Mouse (Mus musculus): ENCODE data around the gene Ttc6. TPM values are rescaled to one million over a fixed set of nuclear protein-coding genes. Genes with fewer than 3 reads are reported as not detected.

Ttc6 gene
- polyA plus RNA-seq, 1 experiment: 0.35 TPM

- peak overlapping the region; percentile 22 for H3K4me3 ChIP-seq (ENCODE audit: insufficient read depth, low read length)
- TF ChIP-seq POLR2A (IDR thresholded peaks at IDR 0.05; ENCODE audit: low read depth, low read length) (no peak), CTCF (IDR thresholded peaks at IDR 0.05; ENCODE audit: borderline replicate concordance, insufficient read depth, low read length) (no peak)
- no peaks in the 10 kb centered on the region for H3K4me1 ChIP-seq (ENCODE audit: control insufficient read depth, insufficient read depth, low read length)
- no peak overlapping the region for H3K27ac ChIP-seq (ENCODE audit: insufficient read depth, low read length)
Measured at GRCm38 (mm10) chr12:57545371-57546241, 18.3 kb upstream of the Ttc6 start.

- Histone ChIP-seq H3K4me1 (ENCODE audit: control insufficient read depth, insufficient read depth, low read length) (no peaks in the 10 kb centered on the region), H3K27ac (ENCODE audit: insufficient read depth, low read length) (no peak within 1 kb of the TSS), H3K4me3 (ENCODE audit: insufficient read depth, low read length) (0 out of 2 replicates have a peak within 1 kb of the TSS, but pooled peaks have one; percentile 11)
- no peak for TF ChIP-seq CTCF (IDR thresholded peaks at IDR 0.05; ENCODE audit: borderline replicate concordance, insufficient read depth, low read length)
- TF ChIP-seq POLR2A (IDR thresholded peaks at IDR 0.05; ENCODE audit: low read depth, low read length): no peak
Measured at GRCm38 (mm10) chr12:57546415-57547201, 17.3 kb upstream of the Ttc6 start, which contains the start of gene Foxa1. TSS of gene Foxa1 (minus strand) at chr12:57546916.

DNA sequence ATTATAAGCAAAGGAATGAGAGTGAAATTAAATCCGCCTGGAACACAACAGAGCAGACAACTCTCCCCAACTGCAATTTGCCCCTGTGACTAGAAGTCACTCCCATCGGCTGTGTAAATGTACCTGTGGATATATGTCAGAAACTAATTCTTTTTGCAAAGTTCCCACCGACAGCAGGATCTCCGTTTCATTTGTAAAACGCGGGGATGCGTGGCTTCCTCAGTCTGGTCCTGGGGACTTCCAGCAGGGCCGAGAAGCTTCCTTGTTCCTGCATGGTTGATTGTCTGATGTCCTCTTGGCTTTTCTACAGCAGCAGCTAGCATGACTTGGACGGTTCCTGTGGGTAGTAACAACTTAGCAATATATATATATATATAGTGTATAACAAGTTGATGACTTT is 16.0 kb upstream of the Ttc6 start:
- no peak overlapping the region for H3K27ac ChIP-seq (ENCODE audit: insufficient read depth, low read length)
- no peak overlapping the region for H3K4me3 ChIP-seq (ENCODE audit: insufficient read depth, low read length)
- TF ChIP-seq CTCF (IDR thresholded peaks at IDR 0.05; ENCODE audit: borderline replicate concordance, insufficient read depth, low read length): no peak
- TF ChIP-seq POLR2A (IDR thresholded peaks at IDR 0.05; ENCODE audit: low read depth, low read length): no peak

GRCm38 (mm10) chr12:57548352-57548980 is 15.4 kb upstream of the Ttc6 start:
- H3K4me3 ChIP-seq (ENCODE audit: insufficient read depth, low read length): no peak overlapping the region
- H3K4me1 ChIP-seq (ENCODE audit: control insufficient read depth, insufficient read depth, low read length): no peaks in the 10 kb centered on the region
- peak; percentile 19; the same call in 1 of the 2 replicates for TF ChIP-seq CTCF (IDR thresholded peaks at IDR 0.05; ENCODE audit: borderline replicate concordance, insufficient read depth, low read length)
- no peak for TF ChIP-seq POLR2A (IDR thresholded peaks at IDR 0.05; ENCODE audit: low read depth, low read length)
- H3K27ac ChIP-seq (ENCODE audit: insufficient read depth, low read length): no peak overlapping the region

More for the DNA sequence above, 16.0 kb upstream of the Ttc6 start:
- H3K4me1 ChIP-seq (ENCODE audit: control insufficient read depth, insufficient read depth, low read length): no peaks in the 10 kb centered on the region

DNA sequence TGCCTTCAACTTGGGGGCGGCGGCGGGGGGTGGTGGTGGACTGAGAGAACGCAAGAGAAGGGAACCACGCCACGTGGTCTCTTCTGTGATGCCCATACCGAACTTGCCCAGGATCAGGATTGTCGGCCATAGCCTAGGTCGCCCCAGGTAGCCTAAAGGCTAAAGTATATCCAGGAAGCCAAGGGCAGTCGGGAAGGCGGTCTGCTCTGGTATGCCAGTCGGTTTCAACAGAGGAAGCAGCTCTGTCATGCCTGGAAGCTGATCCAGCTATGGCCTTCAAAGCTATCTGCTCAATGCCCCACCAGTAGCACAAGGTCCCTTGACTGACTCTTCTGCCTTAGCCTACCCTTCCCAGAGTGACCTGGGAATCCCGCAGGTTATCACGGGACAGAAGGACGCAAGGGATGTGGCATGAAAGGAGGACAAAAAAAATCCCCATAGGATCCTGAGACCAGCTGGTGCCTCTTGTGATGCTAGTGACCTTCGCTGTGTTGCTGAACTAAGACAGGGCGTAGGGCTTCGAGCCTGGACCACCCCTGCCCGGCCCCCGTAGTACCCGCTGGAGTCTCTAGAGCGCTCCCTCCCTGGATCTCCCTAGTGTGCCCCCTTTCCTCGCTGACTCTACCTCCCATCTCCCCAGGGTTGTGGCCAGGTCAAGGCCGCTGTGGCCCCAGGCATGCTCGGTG is 14.8 kb upstream of the Ttc6 start:
- no peak overlapping the region for H3K27ac ChIP-seq (ENCODE audit: insufficient read depth, low read length)
- TF ChIP-seq POLR2A (IDR thresholded peaks at IDR 0.05; ENCODE audit: low read depth, low read length) (no peak), CTCF (IDR thresholded peaks at IDR 0.05; ENCODE audit: borderline replicate concordance, insufficient read depth, low read length) (no peak)
- H3K4me3 ChIP-seq (ENCODE audit: insufficient read depth, low read length): no peak overlapping the region
- no peaks in the 10 kb centered on the region for H3K4me1 ChIP-seq (ENCODE audit: control insufficient read depth, insufficient read depth, low read length)

DNA sequence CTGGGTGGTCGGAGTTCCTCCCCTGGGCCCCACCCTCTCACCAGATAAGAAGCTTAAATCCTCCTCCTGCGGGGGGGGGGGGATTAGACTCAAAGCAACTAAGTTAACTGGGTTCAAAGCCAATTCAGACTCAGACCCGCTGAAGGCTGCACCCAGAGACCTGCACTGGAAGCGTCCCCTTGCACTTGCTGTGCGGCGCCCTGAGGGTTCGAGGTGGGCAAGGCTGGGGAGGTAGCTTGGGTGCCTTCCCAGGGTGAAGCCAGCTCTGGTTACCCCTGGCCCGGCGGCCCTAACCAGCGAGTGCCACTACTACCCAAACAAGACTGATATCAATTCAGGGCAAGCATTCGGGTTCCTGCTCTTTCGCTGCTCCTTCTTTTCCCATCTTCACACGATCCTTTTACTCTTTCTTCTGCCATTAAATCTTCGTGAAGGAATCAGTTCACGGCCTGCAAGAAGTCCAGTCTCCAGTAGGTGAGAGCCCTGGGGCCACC is 14.2 kb upstream of the Ttc6 start:
- Histone ChIP-seq H3K4me3 (ENCODE audit: insufficient read depth, low read length) (no peak overlapping the region), H3K27ac (ENCODE audit: insufficient read depth, low read length) (no peak overlapping the region), H3K4me1 (ENCODE audit: control insufficient read depth, insufficient read depth, low read length) (no peaks in the 10 kb centered on the region)
- TF ChIP-seq CTCF (IDR thresholded peaks at IDR 0.05; ENCODE audit: borderline replicate concordance, insufficient read depth, low read length): no peak
- TF ChIP-seq POLR2A (IDR thresholded peaks at IDR 0.05; ENCODE audit: low read depth, low read length): no peak

DNA sequence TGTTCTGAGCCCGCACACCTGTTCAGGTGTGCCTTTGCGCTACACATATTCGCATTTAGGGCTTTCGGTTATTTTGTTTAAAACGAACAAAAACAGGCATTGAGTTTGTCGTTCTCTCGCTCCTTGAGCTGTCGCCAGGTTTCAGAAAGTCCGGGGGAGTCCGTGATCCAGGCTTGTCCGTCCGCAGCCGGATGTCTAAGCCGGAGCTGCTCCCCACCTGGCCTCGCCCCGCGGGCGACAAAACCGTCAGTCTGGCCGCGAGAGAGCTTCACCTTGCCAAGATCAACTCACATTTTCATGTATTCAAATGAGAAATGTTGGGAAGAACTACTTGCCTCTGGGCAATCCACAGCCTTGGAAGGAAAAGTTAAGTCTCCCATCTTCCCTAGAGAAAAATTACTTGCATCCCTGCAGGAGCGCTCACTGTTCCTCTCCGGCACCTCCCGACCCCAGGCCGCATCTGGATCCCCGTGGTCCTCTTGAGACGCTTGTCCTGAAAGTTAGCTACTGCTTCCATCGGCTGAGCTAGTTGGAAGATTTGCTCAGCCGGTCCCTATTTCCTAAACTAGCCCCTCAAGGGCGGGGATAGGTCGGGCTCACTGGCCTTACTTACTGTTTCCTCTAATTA is 13.6 kb upstream of the Ttc6 start:
- TF ChIP-seq POLR2A (IDR thresholded peaks at IDR 0.05; ENCODE audit: low read depth, low read length) (no peak), CTCF (IDR thresholded peaks at IDR 0.05; ENCODE audit: borderline replicate concordance, insufficient read depth, low read length) (no peak)
- no peak overlapping the region for H3K4me3 ChIP-seq (ENCODE audit: insufficient read depth, low read length)
- no peaks in the 10 kb centered on the region for H3K4me1 ChIP-seq (ENCODE audit: control insufficient read depth, insufficient read depth, low read length)
- H3K27ac ChIP-seq (ENCODE audit: insufficient read depth, low read length): no peak overlapping the region

DNA sequence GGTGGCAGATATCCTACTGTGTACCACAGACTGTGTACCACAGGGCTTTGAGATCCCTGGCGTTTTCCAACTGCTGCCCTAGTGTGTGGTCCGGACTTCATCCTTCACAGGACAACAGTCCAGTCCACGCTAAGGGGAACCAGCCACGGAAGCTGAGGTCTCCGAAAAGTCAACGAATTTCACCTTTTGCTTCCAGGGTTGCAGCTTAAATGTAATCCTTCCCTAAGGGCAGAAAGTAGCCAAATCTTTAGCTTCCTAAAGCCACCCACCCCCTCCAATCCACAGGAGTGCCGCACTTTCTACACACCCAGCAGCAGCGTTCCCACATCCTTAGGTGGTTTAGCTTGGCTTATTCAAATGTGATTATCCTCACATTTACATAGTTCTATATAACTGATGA is 13.0 kb upstream of the Ttc6 start:
- no peak for TF ChIP-seq POLR2A (IDR thresholded peaks at IDR 0.05; ENCODE audit: low read depth, low read length)
- TF ChIP-seq CTCF (IDR thresholded peaks at IDR 0.05; ENCODE audit: borderline replicate concordance, insufficient read depth, low read length): no peak
- no peaks in the 10 kb centered on the region for H3K4me1 ChIP-seq (ENCODE audit: control insufficient read depth, insufficient read depth, low read length)
- H3K4me3 ChIP-seq (ENCODE audit: insufficient read depth, low read length): no peak overlapping the region
- no peak overlapping the region for H3K27ac ChIP-seq (ENCODE audit: insufficient read depth, low read length)

All from embryonic fibroblast, embryonic 13.5 days (primary cell).